Mouse (Mus musculus) E14TG2a.4 (cell line): ENCODE data around the gene 9930022D16Rik.

Experiments
- CTCF ChIP-seq: conservative IDR thresholded peaks from 2 replicates; pipeline ENCODE4 v1.5.1; 2014; ENCODE audit warnings: low read length
- POU5F1 ChIP-seq: IDR thresholded peaks from 2 replicates; pipeline ENCODE4 v1.6.1; 2014; ENCODE audit warnings: low read length, borderline replicate concordance

DNA sequence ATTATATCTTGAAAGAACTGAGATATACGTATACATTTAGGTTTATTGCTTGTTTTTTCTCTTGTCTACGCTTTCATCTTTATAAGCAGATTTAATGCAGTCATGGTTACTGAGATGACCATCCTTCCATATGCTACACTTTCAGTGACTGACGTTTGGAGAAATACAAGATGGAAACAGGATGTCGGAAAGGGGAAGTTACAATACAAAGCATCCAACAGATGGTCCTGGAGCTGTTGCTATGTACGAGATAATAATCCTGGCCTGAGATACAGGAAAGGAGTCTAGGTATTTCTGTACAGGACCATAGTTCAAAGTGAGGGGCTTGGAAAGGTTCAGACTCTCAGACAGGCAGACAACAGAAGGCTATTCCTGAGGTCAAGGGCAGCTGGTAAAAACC, 33.1 kb upstream of the 9930022D16Rik start:
- TF ChIP-seq CTCF (no peak), POU5F1 (no peak)
